Mouse (Mus musculus): ENCODE results near the gene Rab39.

The Rab39 gene

DNA sequence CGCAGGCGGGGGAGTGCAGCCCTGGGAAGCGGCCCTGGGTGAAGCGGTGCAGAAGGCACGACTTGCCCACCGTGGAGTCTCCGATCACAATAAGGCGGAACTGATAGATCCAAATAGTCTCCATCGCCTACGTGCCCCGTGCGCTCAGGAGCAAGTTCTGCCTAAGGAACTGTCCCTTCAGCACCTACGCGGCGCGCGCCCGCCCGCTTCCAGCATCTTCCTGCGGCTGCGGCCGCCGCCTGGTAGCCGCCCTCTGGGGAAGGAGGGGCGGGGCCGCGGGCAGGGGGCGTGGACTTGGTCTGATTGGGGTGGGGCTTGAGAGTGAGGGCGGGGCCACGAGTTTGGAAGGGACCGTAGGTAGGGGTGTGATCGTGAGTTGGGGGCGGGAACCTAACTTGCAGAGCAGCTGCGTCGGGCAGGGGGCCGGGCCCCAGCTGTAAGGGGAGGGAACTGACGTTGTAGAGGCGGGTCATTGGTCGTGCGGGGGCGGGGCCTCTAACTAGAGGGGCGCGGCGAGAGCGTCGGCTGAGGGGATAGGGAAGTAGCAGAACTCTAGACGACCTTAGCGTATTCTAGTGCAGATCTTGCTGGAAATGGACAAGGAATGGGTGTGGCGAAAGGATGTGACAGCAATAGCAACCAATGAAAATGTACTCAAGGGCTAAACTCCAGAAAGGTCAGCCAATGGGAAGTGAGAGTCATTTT, at the start of gene Rab39:
TSS of gene Rab39 (minus strand) at position 241 of the 705 bp plus-strand sequence.
- DNase-seq, result peak; percentile 56

DNA sequence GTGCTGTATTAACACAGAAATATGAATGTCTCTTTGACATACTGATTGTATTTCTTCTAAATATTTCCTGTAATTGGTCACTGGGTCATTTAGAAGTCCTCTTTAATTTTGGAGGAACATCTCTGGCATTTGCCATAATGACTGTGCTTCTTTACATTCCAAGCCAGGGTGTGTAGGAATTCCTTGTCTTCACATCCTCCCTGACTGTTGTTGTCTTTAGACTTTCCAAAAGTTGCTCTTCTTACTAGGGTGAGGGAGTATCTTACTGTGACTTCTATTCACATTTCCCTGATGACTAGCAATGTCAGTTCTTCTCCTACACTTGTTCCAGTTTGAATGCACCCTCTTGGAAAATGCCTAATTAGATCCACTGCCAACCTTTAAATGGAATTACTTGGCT, 48.8 kb upstream of the Rab39 start:
- DNase-seq, result no peak

DNA sequence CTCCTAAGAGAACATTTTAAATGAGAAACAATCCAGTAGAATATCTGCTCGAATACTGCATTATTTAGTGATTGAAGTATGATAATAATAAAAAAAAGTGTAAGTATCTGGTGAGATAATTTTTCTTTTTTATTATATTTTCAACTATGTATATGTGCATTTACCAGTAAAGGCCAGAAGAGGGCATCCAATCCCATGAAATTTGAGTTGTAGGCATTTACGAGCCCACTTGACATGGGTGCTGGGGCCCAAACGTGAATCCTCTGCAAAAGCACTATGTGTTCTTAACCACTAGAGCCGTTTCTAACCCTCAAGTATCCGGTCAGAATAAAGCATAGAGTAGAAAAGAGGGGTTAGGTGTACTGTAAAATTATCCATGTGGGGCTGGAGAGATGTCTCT, 44.9 kb upstream of the Rab39 start:
- DNase-seq, result no peak

DNA sequence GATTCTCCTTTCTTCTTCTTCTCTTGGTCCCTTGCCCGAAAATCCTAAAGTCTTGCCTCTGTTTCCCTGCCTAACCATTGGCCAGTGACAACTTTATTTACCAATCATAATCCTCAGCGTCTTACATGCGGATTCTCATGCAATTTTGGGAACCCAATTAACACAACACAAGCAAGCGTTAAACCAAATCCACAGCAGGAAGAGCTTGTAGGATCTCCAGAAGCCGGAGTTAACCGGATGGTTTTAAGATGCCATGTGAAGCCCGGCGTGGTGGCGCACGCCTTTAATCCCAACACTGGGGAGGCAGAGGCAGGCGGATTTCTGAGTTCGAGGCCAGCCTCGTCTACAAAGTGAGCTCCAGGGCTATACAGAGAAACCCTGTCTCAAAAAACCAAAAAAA, 44.4 kb upstream of the Rab39 start:
- no peak for DNase-seq

DNA sequence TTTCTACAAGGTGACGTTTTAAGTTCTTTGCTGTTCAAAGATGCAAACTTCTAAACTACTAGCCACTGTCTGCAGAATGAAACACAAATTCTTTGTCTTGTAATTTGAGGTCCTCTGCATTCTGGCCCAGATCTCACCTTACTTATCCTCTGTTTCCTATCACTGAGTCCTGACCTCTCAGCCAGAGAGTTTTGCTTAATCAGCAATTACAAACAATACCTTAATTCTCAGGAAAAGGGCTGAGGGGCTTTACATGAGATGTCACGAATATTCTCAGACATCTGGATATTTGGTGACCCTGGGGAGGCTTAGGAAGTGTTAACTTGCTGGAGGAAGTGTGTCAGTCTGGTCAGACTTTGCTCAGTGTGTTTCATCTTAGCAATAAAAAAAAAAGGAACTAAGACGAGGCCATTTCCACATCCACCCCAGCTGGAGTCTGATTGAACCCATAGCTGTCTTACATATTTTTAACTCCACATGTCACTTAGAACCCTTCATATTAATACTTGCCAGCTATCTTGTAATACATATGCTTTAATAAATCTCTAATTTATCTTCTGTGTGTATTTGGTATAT, 34.9 kb upstream of the Rab39 start:
- DNase-seq, result no peak

DNA sequence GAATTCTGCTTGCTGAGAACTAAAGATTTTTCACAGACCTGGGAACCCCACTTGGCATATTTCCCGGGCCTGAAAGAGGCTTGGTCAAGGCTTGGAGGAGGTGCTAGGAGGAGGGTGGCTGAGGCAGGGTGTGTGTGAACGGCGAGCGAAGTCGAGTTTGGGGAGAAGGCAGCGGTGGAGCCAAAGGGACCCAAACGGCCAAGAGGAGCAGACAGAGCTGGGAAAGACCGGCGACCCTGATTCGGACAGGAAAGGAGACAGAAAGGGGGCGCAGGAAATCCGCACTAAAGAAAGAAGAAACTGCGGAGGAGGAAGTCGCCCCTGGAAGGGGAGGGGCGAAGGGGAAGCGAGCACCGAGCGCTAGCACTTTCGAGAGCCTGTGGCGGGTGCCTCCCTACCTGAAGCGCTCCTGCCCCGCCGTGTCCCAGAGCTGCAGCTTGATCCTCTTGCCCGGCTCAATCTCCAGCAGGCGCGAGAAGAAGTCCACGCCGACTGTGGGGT, 491 bp downstream of the Rab39 start:
- no peak for DNase-seq

DNA sequence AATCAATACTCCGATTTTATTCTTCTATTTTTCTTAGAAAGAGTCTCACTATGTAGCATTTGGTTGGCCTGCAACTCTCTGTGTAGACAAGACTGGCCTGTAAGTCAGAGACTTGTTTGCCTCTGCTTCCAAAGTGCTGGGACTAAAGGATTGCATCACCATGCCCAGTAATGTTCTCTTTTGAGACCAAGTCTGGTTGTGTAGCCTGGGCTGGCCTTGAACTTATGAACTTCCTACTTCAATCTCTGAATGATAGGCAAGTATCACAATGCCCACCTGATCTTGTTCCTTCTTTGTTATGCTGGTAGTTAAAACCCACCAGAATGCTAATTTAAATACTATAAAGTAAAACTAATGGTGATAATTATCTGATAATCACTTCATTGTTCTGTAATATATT, 3.0 kb downstream of the Rab39 start:
- no peak for DNase-seq

DNA sequence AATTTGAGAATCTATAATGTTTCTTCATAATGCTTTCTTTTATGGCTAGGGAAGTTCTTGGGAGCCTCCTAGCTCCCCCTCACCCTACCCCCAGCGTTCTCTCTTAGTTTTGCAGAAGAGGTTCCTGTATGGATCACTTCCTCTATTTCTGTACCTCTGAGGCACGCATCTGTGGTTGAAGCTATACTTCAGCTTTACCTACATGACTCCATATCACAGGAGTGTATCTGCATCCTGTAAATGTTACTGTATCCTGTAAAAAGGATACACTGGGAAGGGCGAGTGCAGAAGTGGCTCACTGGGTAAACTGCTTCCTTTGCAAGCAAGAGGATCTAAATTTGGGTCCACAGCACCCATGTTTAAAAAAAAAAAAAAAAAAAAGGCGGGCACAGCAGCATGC, 5.5 kb downstream of the Rab39 start:
- DNase-seq, result no peak

DNA sequence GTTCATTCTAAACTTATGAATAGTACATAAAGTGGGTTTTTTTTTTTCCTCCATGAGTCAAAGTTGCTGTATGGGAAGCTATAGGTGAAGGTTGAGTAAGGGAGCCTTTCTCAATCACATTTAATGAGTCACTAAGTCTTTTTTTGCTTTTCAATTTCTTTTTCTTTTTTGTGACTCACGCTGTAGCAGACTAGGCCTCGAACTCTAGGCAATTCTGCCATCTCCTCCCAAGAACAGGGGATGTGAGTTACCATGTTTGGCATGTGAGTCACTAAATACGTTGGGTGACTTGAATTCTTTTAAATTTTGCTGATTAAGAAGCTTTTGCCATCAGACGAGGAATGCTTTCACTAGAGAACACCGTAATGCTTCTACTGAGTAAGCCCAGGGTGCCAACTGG, 10.2 kb downstream of the Rab39 start:
- no peak for DNase-seq

DNA sequence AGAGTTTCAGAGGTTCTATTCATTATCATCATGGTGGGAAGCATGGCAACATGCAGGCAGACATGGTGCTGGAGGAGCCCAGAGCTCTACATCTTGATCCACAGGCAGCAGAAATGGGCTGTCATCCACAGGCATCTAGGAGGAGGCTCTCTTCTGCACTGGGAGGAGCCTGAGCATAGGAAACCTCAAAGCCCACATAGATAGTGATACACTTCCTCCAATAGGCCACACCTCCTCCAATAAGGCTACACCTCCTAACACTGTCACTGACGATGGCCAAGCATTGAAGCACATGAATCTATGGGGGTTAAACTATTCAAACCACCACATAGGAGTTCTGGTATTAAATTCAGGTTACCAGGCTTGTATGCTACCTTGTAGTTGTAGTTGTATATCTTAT, 12.3 kb downstream of the Rab39 start:
- no peak for DNase-seq

DNA sequence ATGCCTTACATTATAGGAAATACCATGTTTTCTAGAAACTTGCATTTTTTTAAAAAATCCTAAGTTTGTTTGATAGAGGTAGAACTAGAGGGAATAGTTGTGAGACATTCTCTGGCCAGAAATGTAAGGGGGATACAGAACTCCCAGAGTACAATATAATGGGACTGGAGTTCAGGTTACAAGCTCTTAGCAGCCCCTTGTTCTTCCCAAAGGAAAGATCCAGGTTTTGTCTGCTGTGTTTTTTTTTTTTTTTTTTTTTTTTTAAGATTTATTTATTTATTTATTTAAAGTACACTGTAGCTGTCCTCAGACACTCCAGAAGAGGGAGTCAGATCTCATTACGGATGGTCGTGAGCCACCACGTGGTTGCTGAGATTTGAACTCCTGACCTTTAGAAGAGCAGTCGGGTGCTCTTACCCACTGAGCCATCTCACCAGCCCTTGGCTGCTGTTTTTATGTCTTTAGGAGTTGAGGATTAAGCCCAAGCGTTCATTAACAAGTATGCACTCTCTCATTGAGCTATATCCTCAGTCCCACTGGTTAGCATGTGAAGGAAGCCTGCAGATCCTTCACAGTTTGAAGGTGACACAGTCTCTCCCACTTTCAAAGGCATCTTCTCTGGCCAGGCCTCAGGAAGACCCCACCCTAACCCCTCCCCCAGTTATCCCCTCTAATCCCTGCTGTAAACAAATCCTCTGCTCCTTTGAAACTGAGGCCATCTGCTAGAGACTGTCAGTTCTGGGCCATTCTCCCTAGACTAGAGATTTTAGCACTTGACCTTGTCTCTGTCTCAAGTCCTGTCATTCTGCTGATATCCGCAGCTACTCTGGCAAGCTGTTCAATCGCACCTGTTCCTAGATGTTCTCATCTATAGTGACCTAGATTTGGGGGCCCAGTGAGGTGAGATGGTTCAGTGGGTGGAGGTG, 14.0 kb downstream of the Rab39 start:
- DNase-seq, result no peak

DNA sequence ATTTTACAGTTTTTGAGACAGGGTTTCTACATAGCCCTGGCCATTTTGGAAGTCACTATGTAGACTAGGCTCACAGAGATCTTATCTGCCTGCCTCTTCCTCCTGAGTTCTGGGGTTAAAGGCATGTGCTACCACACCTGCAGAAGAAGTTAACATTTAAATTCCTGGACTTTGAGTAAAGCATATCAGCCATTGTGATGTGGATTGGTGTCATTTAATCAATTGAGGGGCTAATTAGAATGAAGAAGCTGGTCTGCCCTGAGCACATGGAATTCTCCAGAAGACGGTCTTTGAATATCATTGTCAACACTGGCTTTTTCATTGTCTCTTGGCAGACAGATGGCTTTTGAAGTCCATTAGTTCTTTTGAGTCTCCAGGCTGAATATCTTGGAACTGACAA, 25.2 kb downstream of the Rab39 start:
- DNase-seq, result no peak

DNA sequence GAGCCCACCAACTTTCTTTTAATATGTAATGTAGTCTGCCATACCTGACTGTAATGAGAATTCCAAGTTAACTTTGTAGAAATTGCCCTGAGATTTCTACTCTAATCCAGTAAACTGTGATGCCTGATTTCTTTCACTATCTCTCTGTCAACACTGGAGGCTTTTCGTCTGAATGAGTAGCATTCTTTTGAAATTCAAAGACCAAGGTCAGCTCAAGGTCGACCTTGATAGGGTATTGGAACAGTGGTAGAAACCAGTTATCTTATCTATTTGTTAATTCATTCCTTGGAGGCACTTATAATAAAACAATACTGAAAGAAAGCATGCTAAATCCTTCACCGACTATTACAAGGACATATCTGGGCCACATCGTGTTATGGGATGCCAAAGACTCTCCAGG, 29.1 kb downstream of the Rab39 start:
- no peak for DNase-seq

DNA sequence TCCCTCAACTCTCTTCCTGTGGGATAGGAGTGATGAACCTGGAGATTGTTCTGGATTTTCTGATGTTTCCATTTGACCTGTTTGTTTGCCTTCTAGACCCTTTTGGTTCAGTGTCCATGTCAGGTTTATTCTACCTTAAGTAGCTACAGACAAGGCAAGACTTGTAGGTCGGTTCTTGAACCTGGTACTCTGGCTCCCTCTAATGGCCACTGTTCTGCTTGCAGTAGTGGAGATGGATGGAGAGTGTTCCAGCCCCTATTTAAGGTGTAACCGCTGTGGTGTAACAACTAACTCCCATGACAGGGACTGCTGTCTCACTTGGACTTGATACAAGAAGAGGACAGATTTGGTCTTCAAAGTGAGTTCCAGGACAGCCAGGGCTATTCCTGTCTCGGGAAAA, 32.5 kb downstream of the Rab39 start:
- peak; percentile 84 for DNase-seq

DNA sequence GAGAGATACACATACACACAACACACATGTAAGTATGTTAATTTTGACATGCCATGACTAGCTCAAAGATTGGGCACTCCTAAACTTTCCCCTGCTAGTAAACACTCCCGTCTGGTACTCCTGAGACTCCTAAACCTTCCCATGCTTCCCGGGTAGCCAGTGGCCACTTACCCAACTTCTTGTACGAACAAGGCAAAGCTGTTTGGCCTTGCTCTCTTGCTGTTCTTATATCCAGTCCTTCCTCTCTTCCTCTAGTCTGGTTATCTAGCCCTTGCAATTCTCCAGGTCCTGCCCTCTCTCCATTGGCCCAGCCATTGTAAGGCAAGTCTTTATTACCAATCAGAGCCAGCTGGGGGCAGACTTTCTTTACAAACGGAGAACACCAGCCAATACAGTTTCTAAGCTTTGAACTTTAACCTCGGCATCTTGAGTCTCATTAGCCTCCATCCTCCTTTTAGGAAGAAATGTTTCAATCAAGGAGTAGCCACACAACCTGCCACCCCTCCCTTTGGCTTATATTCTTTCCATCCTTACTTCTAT, 36.3 kb downstream of the Rab39 start, which contains the start of gene Cul5:
TSS of gene Cul5 (minus strand) at position 335 of the 540 bp plus-strand sequence.
- DNase-seq, result peak; percentile 44

DNA sequence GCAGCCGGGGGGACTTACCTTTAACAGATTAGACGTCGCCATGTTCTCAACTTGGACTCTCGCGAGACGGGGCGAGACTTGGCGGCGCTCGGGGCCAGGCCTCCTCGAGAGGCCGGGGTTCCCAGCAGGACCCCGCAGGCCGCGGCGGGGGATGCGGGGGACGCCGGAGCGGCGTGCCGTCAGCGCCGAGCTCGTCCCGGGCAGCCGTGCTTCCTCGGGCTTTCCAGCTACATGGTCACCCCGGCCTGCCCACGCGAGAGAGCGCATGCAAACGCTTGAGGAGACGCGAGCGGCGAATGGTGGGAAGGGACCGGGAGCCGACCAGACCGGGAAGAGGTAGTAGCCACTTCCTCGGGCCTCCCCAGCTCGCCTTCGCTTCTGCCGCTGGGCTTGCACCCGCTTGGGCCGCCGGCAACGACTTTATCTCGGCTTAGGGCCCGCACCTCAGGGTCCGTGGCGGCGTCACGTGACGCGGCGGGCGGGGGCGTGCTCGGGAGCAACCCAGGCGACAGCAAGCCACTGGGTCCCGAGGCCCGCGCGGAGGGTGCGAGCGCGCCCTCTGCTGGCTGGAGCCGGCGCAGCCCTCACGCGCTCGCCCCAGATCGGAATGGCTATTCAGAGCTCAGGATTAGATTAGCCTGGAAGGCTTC, 38.9 kb downstream of the Rab39 start:
- DNase-seq, result peak; percentile 96

DNA sequence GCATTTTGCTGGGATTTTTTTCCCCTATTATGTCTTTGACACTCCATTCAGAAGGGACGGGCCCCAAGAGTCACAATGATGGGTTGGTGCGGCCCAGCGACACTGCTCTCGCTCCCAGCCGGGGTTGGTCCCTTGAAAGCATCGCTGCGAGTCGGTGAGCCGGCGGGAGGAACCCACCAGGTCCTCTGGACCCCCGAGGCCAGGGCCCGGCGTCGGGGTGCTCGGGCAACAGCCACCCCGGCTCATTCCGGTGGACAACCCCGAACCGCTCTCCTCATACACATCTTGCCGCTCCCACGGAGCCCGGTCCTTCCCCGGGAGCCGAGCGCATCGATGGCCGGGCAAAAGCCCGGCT, 39.4 kb downstream of the Rab39 start:
- DNase-seq, result no peak

DNA sequence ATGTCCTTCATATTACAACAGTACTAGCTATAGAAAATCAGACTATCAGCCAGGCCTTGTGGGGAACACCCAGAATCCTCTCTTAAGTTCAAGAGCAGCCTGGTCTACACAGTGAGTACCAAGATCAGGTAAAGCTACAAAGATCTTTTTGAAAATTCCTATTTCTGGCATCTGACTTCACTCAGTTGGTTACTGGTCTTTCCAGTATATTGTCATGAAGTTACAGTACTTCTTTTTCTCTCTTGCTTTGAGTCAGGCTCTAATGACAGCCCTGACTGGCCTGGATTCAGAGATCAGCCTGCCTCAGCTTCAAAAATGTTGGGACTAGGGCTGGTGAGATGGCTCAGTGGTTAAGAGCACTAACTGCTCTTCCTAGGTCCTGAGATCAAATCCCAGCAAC, 40.6 kb downstream of the Rab39 start:
- DNase-seq, result no peak

DNA sequence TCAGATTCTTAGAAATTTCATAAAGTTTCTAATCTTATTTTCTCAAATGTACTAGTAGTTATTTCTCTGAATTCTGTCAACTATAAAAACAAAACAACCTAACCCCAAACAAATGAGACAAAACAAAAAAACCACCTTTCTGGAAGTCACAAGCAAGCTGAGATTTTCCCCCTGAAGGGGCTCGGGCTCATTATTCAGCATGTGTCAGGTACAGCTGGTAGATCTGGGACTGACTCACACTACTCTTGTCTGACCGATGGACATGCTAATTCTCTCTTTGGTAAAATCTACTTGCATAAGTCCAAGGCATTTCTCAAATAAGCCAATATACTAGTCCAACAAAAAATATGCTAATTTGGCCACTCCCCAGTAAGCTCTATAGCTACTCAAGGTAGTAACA, 41.2 kb downstream of the Rab39 start:
- DNase-seq, result no peak

DNA sequence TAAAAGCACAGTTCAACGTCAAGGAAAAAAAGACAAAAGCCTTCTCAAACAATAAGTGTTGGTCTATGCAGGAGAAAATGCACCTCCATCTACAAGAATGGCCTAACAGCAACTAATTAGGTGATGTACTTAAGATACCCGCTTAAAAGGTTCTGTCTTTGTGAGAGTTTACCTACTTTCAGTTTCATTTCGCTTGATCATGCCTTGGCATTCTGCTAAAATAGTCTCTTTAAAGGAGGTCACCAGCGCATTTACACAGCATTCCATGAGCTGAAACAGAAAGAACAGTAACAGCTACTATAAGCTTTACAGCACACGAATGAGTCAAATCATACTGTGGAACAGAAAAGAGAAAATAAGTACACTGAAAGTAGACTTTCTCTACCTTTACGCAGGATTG, 71.2 kb downstream of the Rab39 start:
- no peak for DNase-seq
